Mouse (Mus musculus) stomach, embryonic 16.5 days (tissue): ENCODE data around the gene Prkg1. TPM values are rescaled to one million over a fixed set of nuclear protein-coding genes. Genes with fewer than 3 reads are reported as not detected.

Source experiments
- ATAC-seq: fragments of 200-750 bp; cut with Nextera tagmentation; 2 replicates; pipeline ENCODE4 v1.8.0; 2017; ENCODE audit warnings: moderate number of reproducible peaks, moderate TSS enrichment; ENCODE audit not compliant: insufficient read depth, low FRiP score
- H3K27ac ChIP-seq: fragments of 300-500 bp; sonication (generic); 2 replicates; pipeline ENCODE4 v1.5.1; 2014; ENCODE audit warnings: low read length
- H3K27me3 ChIP-seq: fragments of 300-500 bp; sonication (generic); 2 replicates; pipeline ENCODE4 v1.6.1; 2014; ENCODE audit warnings: low read length, control low read depth, mixed read lengths; ENCODE audit not compliant: control insufficient read depth, insufficient read depth
- H3K36me3 ChIP-seq: fragments of 300-500 bp; sonication (generic); 2 replicates; pipeline ENCODE4 v1.6.1; 2014; ENCODE audit warnings: low read length; ENCODE audit not compliant: control insufficient read depth, insufficient read depth
- H3K4me1 ChIP-seq: fragments of 300-500 bp; sonication (generic); 2 replicates; pipeline ENCODE4 v1.6.1; 2014; ENCODE audit warnings: low read length, control low read depth, mixed read lengths; ENCODE audit not compliant: control insufficient read depth, insufficient read depth
- H3K4me2 ChIP-seq: fragments of 300-500 bp; sonication (generic); 2 replicates; pipeline ENCODE4 v1.6.1; 2014; ENCODE audit warnings: low read depth, low read length, mixed read lengths
- H3K4me3 ChIP-seq: fragments of 300-500 bp; sonication (generic); replicated peaks from 2 replicates; pipeline ENCODE4 v1.5.1; 2014; ENCODE audit warnings: mild to moderate bottlenecking, low read length
- H3K9ac ChIP-seq: fragments of 300-500 bp; sonication (generic); 2 replicates; pipeline ENCODE4 v1.6.1; 2014; ENCODE audit warnings: low read length
- H3K9me3 ChIP-seq: fragments of 300-500 bp; sonication (generic); replicated peaks from 2 replicates; pipeline ENCODE4 v1.6.1; 2016; ENCODE audit warnings: low read length, control low read depth; ENCODE audit not compliant: control insufficient read depth
- WGBS: fragments of 180-500 bp; shearing (Covaris S2); extraction: QIAGEN DNeasy Blood & Tissue Kit; methylation state at CpG from one replicate; pipeline ENCODE4 v1.1.7; 2014; 5-methylcytosine and 5-hydroxymethylcytosine counted together
- polyA plus RNA-seq: library from polyadenylated mRNA; unstranded; fragments of >200 nt; fragmentation: Nextera tagmentation; extraction: Ambion mirVana; gene quantifications from 2 replicates; pipeline ENCODE4 v1.2.1, GENCODE M21; 2015

The Prkg1 gene
- polyA plus RNA-seq, 1 experiment from 2014 or later: 11.5 TPM

GRCm38 (mm10) chr19:30642629-30643170 lies 1122.1 kb downstream of the Prkg1 start:
- Histone ChIP-seq H3K9me3 (no peaks in the 10 kb centered on the region), H3K36me3 (no peaks in the 10 kb centered on the region), H3K4me3 (no peak overlapping the region), H3K4me2 (no peak overlapping the region), H3K4me1 (no peaks in the 10 kb centered on the region), H3K27ac (no peak overlapping the region), H3K9ac (no peak overlapping the region), H3K27me3 (no peaks in the 10 kb centered on the region)
- 51% methylated on average over 5 of the region's 5 CpGs for WGBS
- ATAC-seq: no peak

- ATAC-seq: no peak
Measured at GRCm38 (mm10) chr19:30637471-30637870, 1127.4 kb downstream of the Prkg1 start.

GRCm38 (mm10) chr19:30631051-30631450 lies 1133.8 kb downstream of the Prkg1 start:
- H3K4me1 ChIP-seq: no peaks in the 10 kb centered on the region
- no peaks in the 10 kb centered on the region for H3K27me3 ChIP-seq
- no peak overlapping the region for H3K27ac ChIP-seq
- WGBS: 50% methylated on average over 3 of the region's 3 CpGs
- no peak for ATAC-seq
- H3K9me3 ChIP-seq: no peaks in the 10 kb centered on the region
- H3K9ac ChIP-seq: no peak overlapping the region
- no peaks in the 10 kb centered on the region for H3K36me3 ChIP-seq
- no peak overlapping the region for H3K4me3 ChIP-seq
- H3K4me2 ChIP-seq: no peak overlapping the region

More at GRCm38 (mm10) chr19:30637471-30637870, 1127.4 kb downstream of the Prkg1 start:
- no peaks in the 10 kb centered on the region for H3K4me1 ChIP-seq
- H3K9me3 ChIP-seq: no peaks in the 10 kb centered on the region
- H3K4me3 ChIP-seq: no peak overlapping the region
- no peak overlapping the region for H3K27ac ChIP-seq
- no peaks in the 10 kb centered on the region for H3K36me3 ChIP-seq
- 81% methylated on average over 8 of the region's 8 CpGs for WGBS
- no peaks in the 10 kb centered on the region for H3K27me3 ChIP-seq
- no peak overlapping the region for H3K4me2 ChIP-seq
- H3K9ac ChIP-seq: no peak overlapping the region

GRCm38 (mm10) chr19:30626036-30626435 lies 1138.8 kb downstream of the Prkg1 start:
- Histone ChIP-seq H3K4me3 (no peak overlapping the region), H3K27ac (no peak overlapping the region), H3K4me2 (no peak overlapping the region), H3K27me3 (no peaks in the 10 kb centered on the region), H3K9ac (no peak overlapping the region), H3K36me3 (no peaks in the 10 kb centered on the region), H3K9me3 (no peaks in the 10 kb centered on the region), H3K4me1 (no peaks in the 10 kb centered on the region)
- ATAC-seq: no peak
- 30% methylated on average over 7 of the region's 7 CpGs for WGBS

- Histone ChIP-seq H3K36me3 (no peaks in the 10 kb centered on the region), H3K27me3 (no peaks in the 10 kb centered on the region), H3K4me1 (no peaks in the 10 kb centered on the region), H3K4me3 (no peak overlapping the region), H3K9ac (no peak overlapping the region), H3K9me3 (no peaks in the 10 kb centered on the region), H3K27ac (no peak overlapping the region), H3K4me2 (no peak overlapping the region)
- WGBS: 34% methylated on average over 2 of the region's 2 CpGs
- no peak for ATAC-seq
Measured at GRCm38 (mm10) chr19:30625391-30625790, 1139.4 kb downstream of the Prkg1 start.

GRCm38 (mm10) chr19:30623620-30624019 lies 1141.2 kb downstream of the Prkg1 start:
- ATAC-seq: no peak
- WGBS: 52% methylated on average over 7 of the region's 7 CpGs
- Histone ChIP-seq H3K27me3 (no peaks in the 10 kb centered on the region), H3K36me3 (no peaks in the 10 kb centered on the region), H3K27ac (no peak overlapping the region), H3K4me1 (no peaks in the 10 kb centered on the region), H3K4me2 (no peak overlapping the region), H3K9me3 (no peaks in the 10 kb centered on the region), H3K9ac (no peak overlapping the region), H3K4me3 (no peak overlapping the region)

- H3K9me3 ChIP-seq: no peaks in the 10 kb centered on the region
- H3K27me3 ChIP-seq: no peaks in the 10 kb centered on the region
- no peak overlapping the region for H3K27ac ChIP-seq
- no peak for ATAC-seq
- no peaks in the 10 kb centered on the region for H3K4me1 ChIP-seq
- no peak overlapping the region for H3K4me2 ChIP-seq
- H3K4me3 ChIP-seq: no peak overlapping the region
- H3K9ac ChIP-seq: no peak overlapping the region
- WGBS: 69% methylated on average over 3 of the region's 3 CpGs
- no peaks in the 10 kb centered on the region for H3K36me3 ChIP-seq
Measured at GRCm38 (mm10) chr19:30613150-30613865, 1151.5 kb downstream of the Prkg1 start.

GRCm38 (mm10) chr19:30586366-30586765 lies 1178.5 kb downstream of the Prkg1 start:
- 81% methylated on average over 3 of the region's 3 CpGs for WGBS

GRCm38 (mm10) chr19:30564516-30564915 lies 1200.3 kb downstream of the Prkg1 start:
- Histone ChIP-seq H3K4me2 (no peak overlapping the region), H3K27ac (no peak overlapping the region), H3K9me3 (no peaks in the 10 kb centered on the region), H3K4me1 (no peaks in the 10 kb centered on the region), H3K4me3 (no peak overlapping the region), H3K9ac (no peak overlapping the region), H3K36me3 (no peaks in the 10 kb centered on the region), H3K27me3 (no peaks in the 10 kb centered on the region)
- no peak for ATAC-seq
- 77% methylated on average over 6 of the region's 6 CpGs for WGBS

More at GRCm38 (mm10) chr19:30586366-30586765, 1178.5 kb downstream of the Prkg1 start:
- Histone ChIP-seq H3K27ac (no peak overlapping the region), H3K27me3 (no peaks in the 10 kb centered on the region), H3K4me2 (no peak overlapping the region), H3K9ac (no peak overlapping the region), H3K4me1 (no peaks in the 10 kb centered on the region), H3K36me3 (no peaks in the 10 kb centered on the region), H3K9me3 (no peaks in the 10 kb centered on the region), H3K4me3 (no peak overlapping the region)
- no peak for ATAC-seq
